Mouse (Mus musculus): ENCODE data around the gene Slc9a8. TPM values are rescaled to one million over a fixed set of nuclear protein-coding genes. Genes with fewer than 3 reads are reported as not detected.

Slc9a8 gene
- polyA plus RNA-seq, 1 experiment from 2014 or later = 27.5 TPM

DNA sequence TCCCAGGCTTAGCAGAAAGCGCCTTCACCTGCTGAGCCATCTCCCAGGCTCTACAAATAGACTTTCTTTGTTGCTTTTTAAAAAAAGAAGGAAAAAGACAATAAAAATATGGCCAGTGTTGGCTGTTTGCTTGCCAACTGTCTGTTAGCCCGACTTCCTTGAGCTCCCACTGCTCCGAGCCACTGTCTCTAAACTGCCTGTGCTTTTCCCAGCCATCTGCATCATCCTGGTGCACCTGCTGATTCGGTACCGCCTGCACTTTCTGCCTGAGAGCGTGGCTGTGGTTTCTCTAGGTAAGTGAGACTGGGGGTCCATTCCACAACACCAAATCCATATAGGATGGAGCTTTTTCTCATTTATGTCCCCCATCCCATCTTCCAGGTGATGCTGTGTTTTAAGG lies 13.1 kb downstream of the Slc9a8 start:
- Histone ChIP-seq H3K4me1 (no peaks in the 10 kb centered on the region), H3K27me3 (no peaks in the 10 kb centered on the region), H3K27ac (replicated peaks) (no peak overlapping the region), H3K9ac (replicated peaks) (no peak overlapping the region), H3K4me3 (no peak overlapping the region), H3K36me3 (peaks cover 61% of the 10 kb centered on the region), H3K4me2 (replicated peaks) (no peak overlapping the region), H3K9me3 (no peaks in the 10 kb centered on the region)
- 95% methylated on average over 6 of the region's 6 CpGs for WGBS
- ATAC-seq (ENCODE audit: low FRiP score, low read depth) = no peak

GRCm38 (mm10) chr2:167435631-167436030 lies 14.1 kb downstream of the Slc9a8 start:
- ATAC-seq (ENCODE audit: low FRiP score, low read depth) = no peak
- Histone ChIP-seq H3K4me1 (no peaks in the 10 kb centered on the region), H3K36me3 (peaks cover 64% of the 10 kb centered on the region), H3K27me3 (no peaks in the 10 kb centered on the region), H3K4me3 (no peak overlapping the region), H3K4me2 (replicated peaks) (no peak overlapping the region), H3K9ac (replicated peaks) (no peak overlapping the region), H3K9me3 (no peaks in the 10 kb centered on the region), H3K27ac (replicated peaks) (no peak overlapping the region)
- WGBS = 95% methylated on average over 2 of the region's 2 CpGs

GRCm38 (mm10) chr2:167436371-167436770 lies 14.9 kb downstream of the Slc9a8 start:
- Histone ChIP-seq H3K9ac (replicated peaks) (no peak overlapping the region), H3K4me2 (replicated peaks) (no peak overlapping the region), H3K27me3 (no peaks in the 10 kb centered on the region), H3K4me1 (no peaks in the 10 kb centered on the region), H3K36me3 (peaks cover 64% of the 10 kb centered on the region), H3K9me3 (no peaks in the 10 kb centered on the region), H3K27ac (replicated peaks) (no peak overlapping the region), H3K4me3 (no peak overlapping the region)
- no peak for ATAC-seq (ENCODE audit: low FRiP score, low read depth)
- WGBS = 93% methylated on average over 5 of the region's 5 CpGs

DNA sequence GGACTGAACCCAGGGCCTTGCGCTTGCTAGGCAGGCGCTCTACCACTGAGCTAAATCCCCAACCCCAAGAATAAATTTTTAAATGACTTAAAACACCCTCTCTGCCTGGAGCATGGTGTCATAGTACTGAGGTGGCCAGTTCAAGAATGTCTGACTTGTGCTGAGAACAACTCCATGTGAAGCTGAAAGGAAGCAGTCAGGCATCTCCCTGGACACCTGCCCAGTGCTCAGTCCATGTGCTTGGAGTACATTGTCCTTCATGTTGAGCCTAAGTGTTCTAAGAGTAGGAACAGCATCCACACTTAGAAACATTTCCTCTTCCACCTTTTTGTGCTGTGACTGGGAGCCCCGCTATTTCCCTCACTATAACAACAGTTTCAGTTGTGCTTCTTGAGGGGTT lies 17.9 kb downstream of the Slc9a8 start:
- Histone ChIP-seq H3K4me1 (no peaks in the 10 kb centered on the region), H3K9me3 (no peaks in the 10 kb centered on the region)
- 96% methylated on average over 3 of the region's 3 CpGs for WGBS

GRCm38 (mm10) chr2:167443411-167444193 lies 22.1 kb downstream of the Slc9a8 start:
- H3K4me1 ChIP-seq = no peaks in the 10 kb centered on the region
- WGBS = 89% methylated on average over 4 of the region's 4 CpGs
- no peak overlapping the region for H3K4me3 ChIP-seq
- no peak overlapping the region for H3K9ac ChIP-seq (replicated peaks)
- no peak for ATAC-seq (ENCODE audit: low FRiP score, low read depth)
- no peak overlapping the region for H3K4me2 ChIP-seq (replicated peaks)
- no peaks in the 10 kb centered on the region for H3K9me3 ChIP-seq
- H3K36me3 ChIP-seq = peaks cover 81% of the 10 kb centered on the region
- no peak overlapping the region for H3K27ac ChIP-seq (replicated peaks)
- no peaks in the 10 kb centered on the region for H3K27me3 ChIP-seq

More for the DNA sequence above, 17.9 kb downstream of the Slc9a8 start:
- no peak overlapping the region for H3K4me2 ChIP-seq (replicated peaks)
- no peak for ATAC-seq (ENCODE audit: low FRiP score, low read depth)
- no peak overlapping the region for H3K27ac ChIP-seq (replicated peaks)
- peaks cover 71% of the 10 kb centered on the region for H3K36me3 ChIP-seq
- no peak overlapping the region for H3K4me3 ChIP-seq
- H3K9ac ChIP-seq (replicated peaks) = no peak overlapping the region
- no peaks in the 10 kb centered on the region for H3K27me3 ChIP-seq

DNA sequence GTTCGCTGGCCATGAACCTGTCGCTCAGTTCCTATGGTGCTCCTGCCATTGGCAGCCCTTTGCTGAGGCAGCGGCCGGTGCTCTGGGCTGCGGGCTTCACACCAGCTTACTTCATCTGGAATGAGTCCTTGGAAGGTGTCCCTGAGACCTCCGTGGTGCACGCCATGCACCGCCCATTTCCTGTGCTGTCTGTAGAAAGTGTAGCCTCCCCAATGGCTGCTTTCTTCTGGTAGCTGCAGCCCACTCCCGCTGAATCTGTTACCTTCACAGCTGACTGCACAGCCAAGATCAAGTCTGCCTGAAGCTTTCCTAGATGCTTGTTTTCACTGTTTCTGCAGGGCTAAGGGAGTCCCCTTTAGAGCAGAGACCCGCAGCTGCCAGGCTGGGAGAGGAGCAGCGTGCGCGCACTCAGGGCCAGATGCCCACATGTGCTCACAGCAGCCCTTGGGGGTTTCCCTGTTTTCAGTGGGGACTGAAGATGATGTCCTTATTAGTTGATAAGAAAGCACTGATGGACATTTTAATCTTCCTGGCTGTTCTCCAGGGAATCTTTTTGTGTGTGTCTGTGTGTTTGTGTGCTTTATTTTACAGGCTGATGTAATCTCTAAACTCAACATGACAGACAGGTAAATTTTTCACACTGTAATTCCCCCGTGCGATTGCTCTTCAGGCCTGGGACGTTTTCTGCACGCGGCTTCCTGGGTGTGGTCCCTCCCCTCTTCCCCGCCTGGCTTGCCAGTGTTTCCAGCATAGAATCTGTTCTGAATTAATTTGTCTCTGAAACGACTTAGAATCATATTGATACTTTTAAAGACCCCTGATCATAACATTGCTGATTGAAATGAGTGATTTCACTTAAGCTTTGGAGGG lies 24.6 kb downstream of the Slc9a8 start:
- peaks cover 85% of the 10 kb centered on the region for H3K36me3 ChIP-seq
- no peak overlapping the region for H3K4me2 ChIP-seq (replicated peaks)
- H3K4me3 ChIP-seq = no peak overlapping the region
- no peaks in the 10 kb centered on the region for H3K4me1 ChIP-seq
- no peaks in the 10 kb centered on the region for H3K27me3 ChIP-seq
- H3K9me3 ChIP-seq = no peaks in the 10 kb centered on the region
- H3K9ac ChIP-seq (replicated peaks) = no peak overlapping the region
- H3K27ac ChIP-seq (replicated peaks) = no peak overlapping the region; the same call in 1 of the 2 replicates
- 90% methylated on average over 20 of the region's 20 CpGs for WGBS
- ATAC-seq (ENCODE audit: low FRiP score, low read depth) = no peak

- H3K27me3 ChIP-seq = no peaks in the 10 kb centered on the region
- H3K9me3 ChIP-seq = no peaks in the 10 kb centered on the region
- H3K4me3 ChIP-seq = no peak overlapping the region
- no peaks in the 10 kb centered on the region for H3K4me1 ChIP-seq
- H3K9ac ChIP-seq (replicated peaks) = no peak overlapping the region
- no peak for ATAC-seq (ENCODE audit: low FRiP score, low read depth)
- WGBS = 95% methylated on average over 7 of the region's 7 CpGs
- peaks cover 83% of the 10 kb centered on the region for H3K36me3 ChIP-seq
- no peak overlapping the region for H3K27ac ChIP-seq (replicated peaks)
- H3K4me2 ChIP-seq (replicated peaks) = no peak overlapping the region
These were observed 25.7 kb downstream of the Slc9a8 start for GRCm38 (mm10) chr2:167447207-167447606.

DNA sequence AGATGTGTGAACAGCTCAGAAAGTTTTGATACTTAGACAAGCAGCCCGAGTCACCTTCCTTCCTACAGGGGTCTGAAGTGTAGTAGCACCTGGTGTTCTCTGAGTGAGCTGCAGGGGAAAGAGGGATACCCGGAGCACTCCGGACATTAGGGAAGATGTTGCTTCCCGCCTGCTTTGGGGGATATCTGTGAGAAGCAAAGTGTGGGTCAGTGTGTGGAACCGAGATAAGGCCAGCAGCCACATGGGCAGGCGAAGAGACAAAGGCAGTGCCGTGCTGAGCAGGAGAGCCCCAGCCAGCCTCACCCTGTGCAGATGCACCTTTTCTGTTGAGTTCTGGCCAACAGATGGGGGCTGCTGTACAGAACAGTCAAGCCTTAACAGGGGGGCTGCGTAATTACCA lies 26.1 kb downstream of the Slc9a8 start:
- no peak overlapping the region for H3K27ac ChIP-seq (replicated peaks)
- no peak overlapping the region for H3K4me2 ChIP-seq (replicated peaks)
- 96% methylated on average over 8 of the region's 8 CpGs for WGBS
- no peak for ATAC-seq (ENCODE audit: low FRiP score, low read depth)
- no peaks in the 10 kb centered on the region for H3K9me3 ChIP-seq
- H3K27me3 ChIP-seq = no peaks in the 10 kb centered on the region
- H3K36me3 ChIP-seq = peaks cover 80% of the 10 kb centered on the region
- H3K9ac ChIP-seq (replicated peaks) = no peak overlapping the region
- H3K4me3 ChIP-seq = no peak overlapping the region
- H3K4me1 ChIP-seq = no peaks in the 10 kb centered on the region

DNA sequence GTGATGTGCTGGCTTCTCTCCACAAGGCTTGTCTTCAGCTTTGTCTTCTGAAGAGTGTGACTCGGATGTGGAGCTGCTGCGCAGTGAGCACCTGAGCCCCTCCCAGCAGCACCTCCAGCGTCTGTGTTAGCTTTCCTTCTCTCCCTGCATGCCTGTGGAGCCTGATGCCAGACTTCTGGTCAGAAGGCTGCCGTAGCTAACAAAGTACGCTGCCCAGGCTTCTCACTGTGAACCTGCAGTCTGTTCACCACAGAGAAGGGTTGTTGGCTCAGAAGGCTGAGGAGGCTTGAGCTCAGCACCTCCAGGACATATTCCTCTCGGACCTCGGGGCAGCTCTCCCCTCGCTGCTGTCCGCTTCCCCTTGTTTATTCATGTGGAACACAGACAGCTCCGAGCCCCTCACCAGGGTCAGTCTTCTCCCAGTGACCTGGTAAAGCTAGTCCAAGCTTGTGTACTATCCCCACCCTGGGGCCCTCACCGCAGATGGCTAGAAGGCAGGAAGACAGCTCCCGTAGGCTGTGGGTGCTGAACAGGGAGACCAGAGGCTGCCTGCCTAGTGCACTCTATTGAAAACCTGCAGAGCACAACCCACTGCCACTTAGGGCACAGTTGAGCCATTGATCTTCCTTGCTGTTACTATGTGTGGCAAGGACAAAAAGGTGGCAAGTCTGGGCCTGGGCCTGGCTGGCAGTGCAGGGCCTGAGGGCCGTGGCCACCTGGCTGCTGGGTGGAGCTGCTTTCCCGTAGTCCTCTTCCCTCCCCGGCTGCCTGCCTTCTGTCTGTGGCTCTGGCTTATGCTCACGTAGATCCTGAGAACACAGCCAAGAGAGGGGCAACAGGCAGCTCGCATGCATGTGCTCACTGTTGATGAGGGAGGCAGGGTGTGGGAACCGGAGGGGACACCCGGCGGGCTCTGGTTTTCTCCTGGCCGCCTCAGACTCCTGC lies 28.1 kb downstream of the Slc9a8 start:
- WGBS = 89% methylated on average over 21 of the region's 21 CpGs
- Histone ChIP-seq H3K4me3 (no peak overlapping the region), H3K27ac (replicated peaks) (no peak overlapping the region), H3K9ac (replicated peaks) (no peak overlapping the region), H3K4me1 (no peaks in the 10 kb centered on the region), H3K27me3 (no peaks in the 10 kb centered on the region), H3K9me3 (no peaks in the 10 kb centered on the region), H3K4me2 (replicated peaks) (no peak overlapping the region), H3K36me3 (peaks cover 82% of the 10 kb centered on the region)
- ATAC-seq (ENCODE audit: low FRiP score, low read depth) = no peak

- no peak for ATAC-seq (ENCODE audit: low FRiP score, low read depth)
- peaks cover 81% of the 10 kb centered on the region for H3K36me3 ChIP-seq
- no peak overlapping the region for H3K9ac ChIP-seq (replicated peaks)
- no peaks in the 10 kb centered on the region for H3K27me3 ChIP-seq
- H3K4me3 ChIP-seq = no peak overlapping the region
- H3K27ac ChIP-seq (replicated peaks) = no peak overlapping the region
- no peaks in the 10 kb centered on the region for H3K9me3 ChIP-seq
- H3K4me1 ChIP-seq = no peaks in the 10 kb centered on the region
- 91% methylated on average over 8 of the region's 8 CpGs for WGBS
- no peak overlapping the region for H3K4me2 ChIP-seq (replicated peaks)
These were observed 29.1 kb downstream of the Slc9a8 start for GRCm38 (mm10) chr2:167450647-167451046.

DNA sequence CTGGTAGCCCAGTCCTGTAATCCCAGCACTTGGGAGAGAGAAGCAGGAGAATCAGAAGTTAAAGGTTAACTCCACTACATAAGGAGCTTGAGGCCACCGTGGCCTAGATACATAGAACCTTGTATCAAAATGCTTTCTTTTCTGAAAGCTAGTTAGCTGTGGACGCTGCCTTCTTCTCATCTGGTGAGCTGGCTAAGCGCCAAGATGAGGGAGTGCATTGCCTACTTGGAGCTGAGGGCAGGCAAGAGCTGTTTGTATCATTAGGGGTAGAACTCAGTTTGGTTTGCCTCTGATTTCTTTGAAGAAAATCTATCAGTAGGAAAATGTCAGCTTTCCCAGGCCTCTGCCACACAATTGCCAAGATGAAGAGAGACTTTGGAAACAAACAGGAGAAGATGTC lies 32.3 kb downstream of the Slc9a8 start:
- Histone ChIP-seq H3K4me2 (replicated peaks) (no peak overlapping the region), H3K27me3 (no peaks in the 10 kb centered on the region), H3K36me3 (peaks cover 85% of the 10 kb centered on the region), H3K9ac (replicated peaks) (no peak overlapping the region), H3K4me1 (no peaks in the 10 kb centered on the region), H3K27ac (replicated peaks) (no peak overlapping the region), H3K9me3 (no peaks in the 10 kb centered on the region), H3K4me3 (no peak overlapping the region)
- no peak for ATAC-seq (ENCODE audit: low FRiP score, low read depth)
- WGBS = 91% methylated on average over 3 of the region's 3 CpGs
